Mouse (Mus musculus) forebrain, embryonic 16.5 days (tissue): ENCODE measurements around the gene 6030408B16Rik. TPM values are rescaled to one million over a fixed set of nuclear protein-coding genes. Genes with fewer than 3 reads are reported as not detected.

Source experiments
- ATAC-seq: fragments of 200-750 bp; cut with Nextera tagmentation; 2 replicates; pipeline ENCODE4 v1.8.0; 2017; ENCODE audit warnings: mild to moderate bottlenecking, moderate library complexity
- H3K27ac ChIP-seq: fragments of 300-500 bp; sonication (generic); 2 replicates; pipeline ENCODE4 v1.5.1; 2014; ENCODE audit warnings: low read length, control low read depth
- H3K27me3 ChIP-seq: fragments of 300-500 bp; sonication (generic); replicated peaks from 2 replicates; pipeline ENCODE4 v1.6.1; 2014; ENCODE audit warnings: low read length; ENCODE audit not compliant: control insufficient read depth, insufficient read depth
- H3K36me3 ChIP-seq: fragments of 300-500 bp; sonication (generic); 2 replicates; pipeline ENCODE4 v1.6.1; 2014; ENCODE audit not compliant: control insufficient read depth, insufficient read depth
- H3K4me1 ChIP-seq: fragments of 300-500 bp; sonication (generic); replicated peaks from 2 replicates; pipeline ENCODE4 v1.6.1; 2014; ENCODE audit warnings: low read length; ENCODE audit not compliant: control insufficient read depth, insufficient read depth
- H3K4me2 ChIP-seq: fragments of 300-500 bp; sonication (generic); 2 replicates; pipeline ENCODE4 v1.6.1; 2014; ENCODE audit warnings: mild to moderate bottlenecking, low read length, control low read depth
- H3K4me3 ChIP-seq: fragments of 300-500 bp; sonication (generic); replicated peaks from 2 replicates; pipeline ENCODE4 v1.5.1; 2014; ENCODE audit warnings: mild to moderate bottlenecking, low read length, control low read depth
- H3K9ac ChIP-seq: fragments of 300-500 bp; sonication (generic); replicated peaks from 2 replicates; pipeline ENCODE4 v1.6.1; 2014; ENCODE audit warnings: low read depth, low read length, control low read depth
- H3K9me3 ChIP-seq: fragments of 300-500 bp; sonication (generic); 2 replicates; pipeline ENCODE4 v1.6.1; 2016; ENCODE audit warnings: low read length; ENCODE audit not compliant: control insufficient read depth
- WGBS: fragments of 180-500 bp; shearing (Covaris S2); extraction: QIAGEN DNeasy Blood & Tissue Kit; methylation state at CpG from one replicate; pipeline ENCODE4 v1.1.7; 2014; 5-methylcytosine and 5-hydroxymethylcytosine counted together
- polyA plus RNA-seq: library from polyadenylated mRNA; unstranded; fragments of >200 nt; fragmentation: Nextera tagmentation; extraction: Ambion mirVana; gene quantifications from 2 replicates; pipeline ENCODE4 v1.2.1, GENCODE M21; 2015

Gene 6030408B16Rik
- polyA plus RNA-seq, 1 experiment from 2014 or later = 0.30 TPM

- Histone ChIP-seq H3K4me3 (peak overlapping the region; percentile 18), H3K36me3 (no peaks in the 10 kb centered on the region), H3K4me1 (0 out of 2 replicates have a peak, but pooled peaks cover 6% of the 10 kb centered on the region), H3K27me3 (no peaks in the 10 kb centered on the region), H3K9ac (no peak overlapping the region), H3K4me2 (peak overlapping the region; percentile 27), H3K27ac (no peak overlapping the region), H3K9me3 (no peaks in the 10 kb centered on the region)
- ATAC-seq = peak; percentile 45; the same call in 1 of the 2 replicates
- WGBS = 51% methylated on average over 13 of the region's 13 CpGs
Observed at GRCm38 (mm10) chr15:101316279-101316912, 23.4 kb downstream of the 6030408B16Rik start.

- no peak overlapping the region for H3K27ac ChIP-seq
- no peak for ATAC-seq
- H3K36me3 ChIP-seq = no peaks in the 10 kb centered on the region
- no peaks in the 10 kb centered on the region for H3K27me3 ChIP-seq
- no peak overlapping the region for H3K9ac ChIP-seq
- no peak overlapping the region for H3K4me3 ChIP-seq
- no peak overlapping the region for H3K4me2 ChIP-seq
- 81% methylated on average over 18 of the region's 18 CpGs for WGBS
- no peaks in the 10 kb centered on the region for H3K9me3 ChIP-seq
- H3K4me1 ChIP-seq = 0 out of 2 replicates have a peak, but pooled peaks cover 3% of the 10 kb centered on the region
Observed at GRCm38 (mm10) chr15:101316913-101317813, 24.2 kb downstream of the 6030408B16Rik start.

GRCm38 (mm10) chr15:101317814-101318500 lies 24.9 kb downstream of the 6030408B16Rik start:
- Histone ChIP-seq H3K9ac (no peak overlapping the region), H3K27ac (no peak overlapping the region), H3K4me3 (no peak overlapping the region), H3K27me3 (no peaks in the 10 kb centered on the region), H3K4me1 (0 out of 2 replicates have a peak, but pooled peaks cover 3% of the 10 kb centered on the region), H3K9me3 (no peaks in the 10 kb centered on the region), H3K4me2 (no peak overlapping the region), H3K36me3 (no peaks in the 10 kb centered on the region)
- 81% methylated on average over 2 of the region's 2 CpGs for WGBS
- no peak for ATAC-seq

- Histone ChIP-seq H3K4me1 (0 out of 2 replicates have a peak, but pooled peaks cover 3% of the 10 kb centered on the region), H3K9me3 (no peaks in the 10 kb centered on the region), H3K27ac (no peak overlapping the region), H3K4me2 (no peak overlapping the region), H3K36me3 (no peaks in the 10 kb centered on the region), H3K4me3 (no peak overlapping the region), H3K27me3 (no peaks in the 10 kb centered on the region), H3K9ac (no peak overlapping the region)
- ATAC-seq = no peak
- 71% methylated on average over 14 of the region's 14 CpGs for WGBS
Observed at GRCm38 (mm10) chr15:101318889-101319765, 26.1 kb downstream of the 6030408B16Rik start.

- no peak for ATAC-seq
- 89% methylated on average over 6 of the region's 6 CpGs for WGBS
Observed at GRCm38 (mm10) chr15:101320010-101320617, 27.1 kb downstream of the 6030408B16Rik start.

GRCm38 (mm10) chr15:101320618-101321041 lies 27.6 kb downstream of the 6030408B16Rik start:
- no peak for ATAC-seq

More at GRCm38 (mm10) chr15:101320010-101320617, 27.1 kb downstream of the 6030408B16Rik start:
- 0 out of 2 replicates have a peak, but pooled peaks cover 3% of the 10 kb centered on the region for H3K4me1 ChIP-seq
- H3K27me3 ChIP-seq = no peaks in the 10 kb centered on the region
- H3K36me3 ChIP-seq = no peaks in the 10 kb centered on the region
- no peak overlapping the region for H3K4me2 ChIP-seq
- no peak overlapping the region for H3K9ac ChIP-seq
- no peaks in the 10 kb centered on the region for H3K9me3 ChIP-seq
- no peak overlapping the region for H3K27ac ChIP-seq
- no peak overlapping the region for H3K4me3 ChIP-seq

GRCm38 (mm10) chr15:101321126-101321525 lies 28.1 kb downstream of the 6030408B16Rik start:
- H3K9me3 ChIP-seq = no peaks in the 10 kb centered on the region
- H3K9ac ChIP-seq = no peak overlapping the region
- H3K27ac ChIP-seq = no peak overlapping the region
- no peaks in the 10 kb centered on the region for H3K27me3 ChIP-seq
- H3K4me2 ChIP-seq = no peak overlapping the region
- no peaks in the 10 kb centered on the region for H3K36me3 ChIP-seq
- ATAC-seq = no peak
- 69% methylated on average over 5 of the region's 5 CpGs for WGBS
- H3K4me3 ChIP-seq = no peak overlapping the region
- H3K4me1 ChIP-seq = no peaks in the 10 kb centered on the region

More at GRCm38 (mm10) chr15:101320618-101321041, 27.6 kb downstream of the 6030408B16Rik start:
- Histone ChIP-seq H3K4me2 (no peak overlapping the region), H3K9ac (no peak overlapping the region), H3K27me3 (no peaks in the 10 kb centered on the region), H3K4me3 (no peak overlapping the region), H3K4me1 (0 out of 2 replicates have a peak, but pooled peaks cover 3% of the 10 kb centered on the region), H3K36me3 (no peaks in the 10 kb centered on the region), H3K9me3 (no peaks in the 10 kb centered on the region), H3K27ac (no peak overlapping the region)
- 75% methylated on average over 6 of the region's 6 CpGs for WGBS

GRCm38 (mm10) chr15:101322106-101322505 lies 29.1 kb downstream of the 6030408B16Rik start:
- WGBS = 79% methylated on average over 5 of the region's 5 CpGs
- ATAC-seq = no peak
- no peak overlapping the region for H3K27ac ChIP-seq
- H3K9me3 ChIP-seq = no peaks in the 10 kb centered on the region
- H3K36me3 ChIP-seq = no peaks in the 10 kb centered on the region
- H3K4me2 ChIP-seq = no peak overlapping the region
- no peak overlapping the region for H3K9ac ChIP-seq
- H3K4me1 ChIP-seq = no peaks in the 10 kb centered on the region
- no peak overlapping the region for H3K4me3 ChIP-seq
- no peaks in the 10 kb centered on the region for H3K27me3 ChIP-seq
